Mouse (Mus musculus) layer of hippocampus, postnatal 14 days (tissue): ENCODE results near the gene Chml. TPM values are rescaled to one million over a fixed set of nuclear protein-coding genes. Genes with fewer than 3 reads are reported as not detected.

Experiments used
- DNase-seq, 2 experiments: peaks; one replicate each; pipeline ENCODE4 v3.0.0; 2021 to 2022; ENCODE audit warnings: low spot score in 2 of 2, mixed read lengths in 1 of 2
- long read RNA-seq, 2 experiments: library from polyadenylated mRNA; stranded (forward); transcript quantifications; one replicate each; pipeline ENCODE4 v2.0.0; 2021
- total RNA-seq, 2 experiments: library from RNA; stranded (reverse); gene quantifications; 2 replicates each; pipeline ENCODE4 v1.2.3; 2021

Gene Chml
- total RNA-seq = 1 to 10 TPM; 6.0 to 6.8 TPM
- long read RNA-seq, experiment 1, partial matches to known transcripts = 0 of 1 reads
- long read RNA-seq, experiment 1, other reads (novel, unspliced or antisense) = 1 of 1 reads
- long read RNA-seq, experiment 2, full-length matches to known transcripts = 1 of 2 reads
- long read RNA-seq, experiment 2, partial matches to known transcripts = 0 of 2 reads
- long read RNA-seq, experiment 2, other reads (novel, unspliced or antisense) = 1 of 2 reads

- peak; percentile 93 to 97 for DNase-seq
These were observed at the start of gene Chml, which contains the start of gene Opn3 for GRCm38 (mm10) chr1:175692246-175692996. Chml (minus strand) TSS chr1:175692901. Opn3 (minus strand) TSS chr1:175692776.

- no peak for DNase-seq
These were observed 33.1 kb upstream of the Chml start for GRCm38 (mm10) chr1:175725771-175726170.

GRCm38 (mm10) chr1:175716832-175717231 lies 24.1 kb upstream of the Chml start:
- DNase-seq = no peak

- no peak for DNase-seq
These were observed 19.7 kb upstream of the Chml start for GRCm38 (mm10) chr1:175712338-175712909.

GRCm38 (mm10) chr1:175708013-175708412 lies 15.3 kb upstream of the Chml start:
- DNase-seq = no peak

GRCm38 (mm10) chr1:175707599-175707998 lies 14.9 kb upstream of the Chml start:
- DNase-seq = no peak

- DNase-seq = no peak
These were observed 8.4 kb upstream of the Chml start for GRCm38 (mm10) chr1:175701145-175701544.

- no peak for DNase-seq
These were observed 7.1 kb upstream of the Chml start for GRCm38 (mm10) chr1:175699796-175700195.

- DNase-seq = no peak
These were observed 6.7 kb upstream of the Chml start for GRCm38 (mm10) chr1:175699375-175699774.

GRCm38 (mm10) chr1:175698293-175698692 lies 5.6 kb upstream of the Chml start, which contains the start of gene Wdr64:
Wdr64 (plus strand) TSS chr1:175698593.
- no peak for DNase-seq

- DNase-seq = no peak
These were observed 794 bp upstream of the Chml start for GRCm38 (mm10) chr1:175693429-175693960.

- DNase-seq = no peak
These were observed 278 bp upstream of the Chml start for GRCm38 (mm10) chr1:175692997-175693361.

- no peak for DNase-seq
These were observed 935 bp downstream of the Chml start for GRCm38 (mm10) chr1:175691686-175692245.

- DNase-seq = no peak
These were observed 11.7 kb downstream of the Chml start for GRCm38 (mm10) chr1:175680995-175681394.

GRCm38 (mm10) chr1:175677459-175677858 lies 15.2 kb downstream of the Chml start:
- DNase-seq = no peak

GRCm38 (mm10) chr1:175675116-175675515 lies 17.6 kb downstream of the Chml start:
- no peak for DNase-seq

- no peak for DNase-seq
These were observed 19.0 kb downstream of the Chml start for GRCm38 (mm10) chr1:175673563-175674325.

- DNase-seq = no peak
These were observed 21.1 kb downstream of the Chml start for GRCm38 (mm10) chr1:175671626-175672025.

GRCm38 (mm10) chr1:175670042-175670441 lies 22.7 kb downstream of the Chml start:
- DNase-seq = no peak

GRCm38 (mm10) chr1:175669456-175669855 lies 23.2 kb downstream of the Chml start:
- DNase-seq = peak in 1 of 2 experiments; percentile 11
